Mouse (Mus musculus) spleen, adult 12 weeks (tissue): ENCODE data around the gene Spo11.

Experiments used
- DNase-seq: peaks from one replicate; pipeline ENCODE4 v3.0.0; 2022; ENCODE audit warnings: low spot score

The Spo11 gene

GRCm38 (mm10) chr2:173034998-173035397 lies 57.5 kb downstream of the Spo11 start:
- DNase-seq: peak; percentile 74

DNA sequence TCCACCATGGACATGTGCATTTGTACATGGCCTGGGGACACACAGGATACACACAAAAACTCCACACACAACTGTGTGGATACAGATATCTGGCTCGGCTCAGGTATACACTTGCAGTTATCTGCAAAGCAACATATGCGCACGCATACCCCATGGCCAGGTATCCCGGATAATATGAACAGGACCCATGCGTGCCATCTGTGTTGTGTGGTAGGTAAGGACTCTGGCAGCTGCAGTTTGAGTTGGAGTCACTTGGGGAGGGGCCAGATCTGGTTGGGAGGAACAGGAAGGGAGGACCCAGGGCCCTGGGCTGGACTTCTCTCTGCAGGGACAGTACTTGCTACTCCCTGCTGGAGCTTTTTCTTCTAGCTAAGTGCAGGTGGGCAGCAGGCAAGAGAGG lies 58.2 kb downstream of the Spo11 start:
- DNase-seq: no peak

DNA sequence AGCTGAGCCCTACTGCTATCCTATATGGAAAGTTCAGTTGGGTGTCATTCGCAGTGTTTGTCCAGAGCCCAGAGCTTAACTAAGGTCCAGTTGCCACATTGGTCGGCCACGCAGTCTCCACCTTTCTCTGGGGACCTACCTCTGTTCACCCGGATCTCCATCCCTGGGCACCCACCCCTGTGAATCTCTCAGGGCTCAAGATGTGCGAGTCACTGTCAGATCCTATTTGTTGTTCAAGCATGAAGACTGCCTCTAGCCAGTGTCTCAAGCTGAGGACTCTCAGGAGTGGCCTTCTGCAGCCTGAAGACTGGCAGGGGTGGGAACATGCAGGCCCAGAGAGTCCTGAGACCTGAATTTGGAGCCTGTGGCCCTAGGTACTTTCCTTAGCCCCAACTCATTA lies 58.6 kb downstream of the Spo11 start:
- no peak for DNase-seq

DNA sequence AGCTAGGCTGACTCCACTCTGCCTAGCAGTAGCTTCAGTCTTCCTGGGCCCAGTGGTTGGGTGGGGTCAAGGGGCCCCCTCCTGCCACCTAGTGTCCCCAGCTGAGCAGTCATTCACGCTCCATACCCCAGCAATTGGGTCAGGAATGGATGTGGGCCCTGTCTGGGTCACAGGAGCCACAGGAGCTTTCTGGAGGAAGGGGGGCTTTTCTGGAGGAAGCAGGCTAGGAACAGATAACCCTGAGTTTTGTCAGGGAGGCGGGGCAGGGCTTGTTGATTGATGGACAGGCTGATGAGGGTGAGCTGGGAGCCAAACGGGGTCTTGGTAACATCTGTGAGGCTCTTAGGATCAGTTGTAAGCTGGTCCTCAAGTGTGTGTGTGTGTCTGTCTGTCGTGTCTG lies 59.1 kb downstream of the Spo11 start:
- DNase-seq: no peak

DNA sequence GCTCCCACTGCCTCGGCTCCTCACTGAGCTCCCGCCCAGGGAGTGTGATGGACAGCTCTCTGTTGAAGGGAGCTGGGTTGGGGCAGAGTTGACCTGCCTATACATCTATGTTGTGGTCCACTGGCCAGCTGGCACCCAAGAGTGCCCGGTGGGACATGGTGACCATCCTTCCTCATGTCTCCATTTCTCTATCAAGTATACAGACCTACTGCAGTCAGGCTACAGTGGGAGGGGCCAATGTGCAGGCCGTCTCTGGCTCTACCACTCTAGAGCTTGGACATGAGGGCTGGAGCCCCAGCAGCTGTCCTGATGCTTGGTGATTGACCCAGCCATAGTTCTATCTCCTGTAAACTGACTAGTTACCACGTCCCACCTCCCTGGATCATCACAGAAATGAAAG lies 59.8 kb downstream of the Spo11 start:
- DNase-seq: no peak

DNA sequence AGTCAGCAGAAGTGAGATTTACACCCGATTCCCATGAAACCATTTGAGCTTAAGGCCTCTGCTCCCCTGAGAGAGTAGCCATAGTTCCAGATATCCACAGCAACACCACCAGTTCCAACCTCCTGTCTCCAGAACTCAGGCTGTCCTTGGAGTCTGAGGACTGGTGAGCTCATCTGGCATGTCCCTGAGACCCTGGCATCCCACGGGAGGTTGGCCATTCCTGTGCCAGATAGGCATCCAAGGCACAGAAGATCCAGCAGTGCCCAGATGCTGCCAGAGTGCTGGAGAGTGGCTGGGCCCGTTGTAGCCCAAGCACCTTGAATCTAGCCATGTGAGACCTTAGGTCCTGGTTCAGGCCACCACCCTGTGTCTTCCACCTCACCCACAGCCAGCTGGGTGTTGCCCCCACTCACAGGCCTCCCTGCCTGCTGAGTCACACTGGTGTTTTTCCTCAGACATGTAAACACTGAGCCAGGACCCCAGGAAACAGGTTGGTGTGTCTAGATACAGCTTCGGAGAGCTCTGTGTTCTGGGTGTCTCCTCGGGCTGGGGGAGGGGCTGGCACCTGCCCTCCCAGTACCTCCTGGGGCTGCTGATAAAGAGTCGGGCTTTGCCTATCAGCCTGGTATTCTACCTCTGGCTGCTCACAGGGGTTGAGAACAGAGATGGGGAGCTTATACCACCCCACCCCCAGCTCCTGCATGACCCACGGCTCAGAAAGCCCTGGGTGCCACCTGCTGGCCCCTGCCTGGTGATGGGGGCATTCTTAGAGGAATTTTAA lies 60.5 kb downstream of the Spo11 start:
- DNase-seq: peak; percentile 82

DNA sequence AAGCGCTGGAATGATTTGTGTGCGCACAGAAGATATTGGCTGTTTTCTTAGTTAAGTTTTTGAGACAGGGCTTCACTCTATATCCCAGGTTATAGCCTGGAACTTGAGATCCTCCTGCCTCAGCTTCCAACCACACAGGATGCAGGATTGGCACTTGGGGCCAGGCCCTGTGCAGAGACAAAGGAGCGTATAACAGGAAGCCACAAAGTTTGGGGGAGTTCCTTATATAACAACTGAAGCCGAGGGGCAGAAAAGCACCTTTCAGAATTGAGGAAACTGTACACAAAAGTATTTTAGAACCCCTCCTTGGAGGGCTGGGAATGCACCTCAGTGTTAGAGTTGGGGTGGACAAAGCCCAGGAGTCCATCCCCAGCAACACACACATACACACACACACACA lies 61.5 kb downstream of the Spo11 start:
- no peak for DNase-seq

GRCm38 (mm10) chr2:173040803-173041202 lies 63.3 kb downstream of the Spo11 start:
- no peak for DNase-seq

DNA sequence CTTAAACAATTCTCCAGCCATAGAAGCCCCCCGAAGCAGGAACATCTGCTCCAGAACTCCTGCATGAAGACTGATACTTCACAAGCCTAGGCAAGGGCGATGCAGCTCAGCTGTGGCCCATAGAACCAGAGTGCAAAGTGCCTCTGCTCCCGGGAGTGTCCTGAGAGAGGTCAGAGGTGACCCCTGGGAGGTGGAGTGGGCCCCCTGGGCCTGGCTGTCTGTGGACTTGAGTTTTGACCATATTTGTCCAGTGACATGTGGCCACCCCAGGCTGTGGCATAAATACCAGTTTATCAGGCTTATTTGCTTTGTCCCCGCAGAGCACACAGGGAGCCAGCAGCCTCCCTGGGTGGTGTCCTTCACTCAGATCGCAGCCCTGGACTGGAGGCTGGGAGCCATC lies 63.7 kb downstream of the Spo11 start:
- DNase-seq: no peak

DNA sequence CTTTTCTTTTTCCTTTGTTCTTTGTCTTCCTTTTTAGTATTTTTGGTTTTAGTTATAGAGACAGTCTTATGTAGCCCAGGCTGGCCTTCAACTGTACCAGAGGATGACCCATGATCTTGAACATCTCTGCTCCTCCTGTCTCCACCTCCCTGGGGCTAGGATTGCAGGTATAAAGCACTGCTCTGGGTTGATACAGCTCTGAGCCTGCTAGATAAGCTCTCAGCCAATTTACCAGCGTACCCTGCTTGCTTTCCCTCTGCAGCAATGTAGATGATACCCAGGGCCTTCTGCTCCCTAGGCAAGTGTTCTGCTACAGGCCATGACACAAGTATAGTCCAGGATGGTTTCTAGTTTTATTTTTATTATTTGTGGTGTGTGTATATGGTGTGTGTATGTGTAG lies 64.4 kb downstream of the Spo11 start:
- no peak for DNase-seq

DNA sequence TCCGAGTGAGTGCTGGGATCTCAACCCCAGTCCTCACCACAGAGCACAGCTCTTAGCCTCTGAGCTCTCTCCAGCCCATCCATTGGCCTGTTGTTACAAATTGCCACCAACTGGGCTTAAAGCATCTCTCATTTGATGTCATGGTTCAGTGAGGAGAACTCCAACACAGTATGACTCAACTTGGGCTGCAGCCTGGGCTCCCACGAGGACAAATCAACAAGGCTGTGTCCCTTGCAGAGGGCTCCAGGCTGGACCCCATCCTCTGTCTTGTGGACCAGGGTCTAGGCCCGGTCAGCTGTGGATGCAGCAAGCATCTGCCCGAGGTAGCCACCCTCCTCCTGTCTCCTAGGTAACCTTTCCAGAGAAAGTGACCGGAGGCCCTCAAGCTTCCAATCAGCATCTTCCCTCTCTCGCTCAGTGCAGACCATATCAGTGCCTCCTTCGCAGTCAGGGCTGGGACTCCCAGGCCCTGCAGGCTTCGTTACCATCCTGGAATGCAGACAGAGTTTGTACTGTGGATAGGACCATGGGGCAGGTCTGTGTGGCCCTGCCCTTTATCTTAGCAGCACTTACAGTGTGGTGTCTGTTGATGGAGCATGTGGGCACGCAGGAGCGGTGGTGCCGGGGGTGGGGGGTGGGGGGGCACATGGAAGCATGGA lies 65.1 kb downstream of the Spo11 start:
- DNase-seq: no peak
